Mouse (Mus musculus) CD4-positive naive resting alpha-beta T cell, adult 76 days (primary cell): ENCODE results near the gene Fam81b. TPM values are rescaled to one million over a fixed set of nuclear protein-coding genes. Genes with fewer than 3 reads are reported as not detected.

Experiments used
- total RNA-seq: library from RNA; stranded (reverse); gene quantifications from one replicate; pipeline ENCODE4 v1.2.4, GENCODE M21; 2023

The Fam81b gene
- not detected for total RNA-seq

DNA sequence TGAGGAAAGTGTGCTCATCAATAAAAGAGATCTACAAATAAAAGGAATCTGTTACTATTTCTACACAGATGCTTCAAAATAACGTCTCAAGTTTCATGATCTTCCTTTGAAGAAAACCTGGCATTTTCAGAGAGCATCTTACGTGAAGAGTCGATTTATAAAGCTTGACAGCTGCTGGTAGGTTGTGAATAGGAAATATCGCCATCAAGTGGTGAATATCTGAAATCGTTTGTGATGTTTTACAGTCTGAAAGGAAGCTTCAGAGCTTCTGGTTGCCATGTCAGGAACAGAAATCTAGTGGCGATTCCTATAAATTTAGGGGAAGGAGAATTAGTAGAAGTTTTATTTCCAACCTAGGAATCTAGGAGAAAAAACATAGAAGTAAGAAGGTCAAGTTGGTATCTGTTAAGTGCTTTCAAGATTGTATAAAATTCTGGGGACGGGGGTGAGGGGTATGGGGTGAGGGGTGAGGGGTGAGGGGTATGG is at the start of gene Fam81b:
Gene Fam81b, minus strand, starts transcription at position 436 of the 486 bp plus-strand sequence.

Other genes with a start within 250 kb of the Fam81b start
- not detected for gene Gpr150, start 248.1 kb downstream of the Fam81b start, total RNA-seq
- gene Arsk, start 206.4 kb downstream of the Fam81b start, total RNA-seq: 5.5 TPM
- 30.9 TPM for gene Ttc37, start 206.3 kb downstream of the Fam81b start, total RNA-seq
- gene Mctp1, start 79.5 kb upstream of the Fam81b start, total RNA-seq: 1.3 TPM